Mouse (Mus musculus) cortical plate, adult 2 months (tissue): ENCODE measurements around the gene Cul5. TPM values are rescaled to one million over a fixed set of nuclear protein-coding genes. Genes with fewer than 3 reads are reported as not detected.

Experiments used
- H3K27ac ChIP-seq: fragments of 200-500 bp; 2 replicates; pipeline ENCODE4 v1.5.1; 2012; ENCODE audit warnings: low read length, control low read depth, inconsistent platforms; ENCODE audit not compliant: insufficient read depth
- H3K4me1 ChIP-seq: fragments of 200-500 bp; 2 replicates; pipeline ENCODE4 v1.6.1; 2011; ENCODE audit warnings: low read length; ENCODE audit not compliant: control insufficient read depth, insufficient read depth
- H3K4me3 ChIP-seq: fragments of 200-500 bp; 2 replicates; pipeline ENCODE4 v1.5.1; 2011; ENCODE audit warnings: mild to moderate bottlenecking, low read length, control low read depth; ENCODE audit not compliant: insufficient read depth
- CTCF ChIP-seq: fragments of 200-500 bp; IDR thresholded peaks from 2 replicates; pipeline ENCODE4 v1.5.1; 2011; ENCODE audit warnings: mild to moderate bottlenecking, control low read depth, low read length; ENCODE audit not compliant: insufficient read depth; ENCODE audit errors: extremely low read depth
- POLR2A ChIP-seq: fragments of 200-500 bp; IDR thresholded peaks from 2 replicates; pipeline ENCODE4 v1.6.1; 2011; ENCODE audit warnings: mild to moderate bottlenecking, low read length, control low read depth; ENCODE audit not compliant: insufficient read depth; ENCODE audit errors: extremely low read depth
- polyA plus RNA-seq: library from polyadenylated mRNA; depleted of rRNA; stranded (reverse); fragments of >200 nt; gene quantifications from 2 replicates; pipeline ENCODE4 v1.2.3, GENCODE M21; 2012

Gene Cul5
- polyA plus RNA-seq, 1 experiment, result 20.3 TPM

GRCm38 (mm10) chr9:53609306-53609967 lies 60.4 kb downstream of the Cul5 start:
- Histone ChIP-seq H3K4me1 (no peaks in the 10 kb centered on the region; the same call in 1 of the 2 replicates), H3K4me3 (peak overlapping the region; percentile 77), H3K27ac (peak overlapping the region; percentile 53; the same call in 1 of the 2 replicates)
- TF ChIP-seq POLR2A (no peak), CTCF (no peak)

- TF ChIP-seq POLR2A (no peak), CTCF (no peak)
- peaks cover 4% of the 10 kb centered on the region for H3K4me1 ChIP-seq
- no peak overlapping the region for H3K27ac ChIP-seq
- no peak overlapping the region for H3K4me3 ChIP-seq
These were observed 62.0 kb downstream of the Cul5 start for GRCm38 (mm10) chr9:53607816-53608215.

GRCm38 (mm10) chr9:53607192-53607591 lies 62.6 kb downstream of the Cul5 start:
- peaks cover 4% of the 10 kb centered on the region for H3K4me1 ChIP-seq
- no peak for TF ChIP-seq CTCF
- no peak for TF ChIP-seq POLR2A
- H3K27ac ChIP-seq, result no peak overlapping the region
- H3K4me3 ChIP-seq, result no peak overlapping the region

- Histone ChIP-seq H3K4me3 (no peak overlapping the region), H3K27ac (no peak overlapping the region), H3K4me1 (peaks cover 5% of the 10 kb centered on the region)
- TF ChIP-seq CTCF (no peak), POLR2A (no peak)
These were observed 64.9 kb downstream of the Cul5 start for GRCm38 (mm10) chr9:53604954-53605353.

GRCm38 (mm10) chr9:53603849-53604248 lies 66.0 kb downstream of the Cul5 start:
- Histone ChIP-seq H3K4me1 (peaks cover 5% of the 10 kb centered on the region), H3K4me3 (no peak overlapping the region), H3K27ac (no peak overlapping the region)
- TF ChIP-seq CTCF (no peak), POLR2A (no peak)

- Histone ChIP-seq H3K4me1 (peaks cover 5% of the 10 kb centered on the region), H3K27ac (no peak overlapping the region), H3K4me3 (no peak overlapping the region)
- TF ChIP-seq POLR2A (no peak), CTCF (no peak)
These were observed 66.4 kb downstream of the Cul5 start for GRCm38 (mm10) chr9:53603384-53603783.

GRCm38 (mm10) chr9:53601541-53601940 lies 68.3 kb downstream of the Cul5 start:
- Histone ChIP-seq H3K27ac (no peak overlapping the region), H3K4me1 (peaks cover 5% of the 10 kb centered on the region), H3K4me3 (no peak overlapping the region)
- TF ChIP-seq POLR2A, result no peak
- TF ChIP-seq CTCF, result no peak

- TF ChIP-seq CTCF (no peak), POLR2A (no peak)
- Histone ChIP-seq H3K4me1 (peaks cover 2% of the 10 kb centered on the region), H3K27ac (no peak overlapping the region), H3K4me3 (no peak overlapping the region)
These were observed 71.2 kb downstream of the Cul5 start for GRCm38 (mm10) chr9:53598631-53599030.

- H3K27ac ChIP-seq, result no peak overlapping the region
- TF ChIP-seq POLR2A (no peak), CTCF (no peak)
- peaks cover 1% of the 10 kb centered on the region; the same call in 1 of the 2 replicates for H3K4me1 ChIP-seq
- H3K4me3 ChIP-seq, result no peak overlapping the region
These were observed 72.7 kb downstream of the Cul5 start for GRCm38 (mm10) chr9:53596971-53597600.

- no peaks in the 10 kb centered on the region for H3K4me1 ChIP-seq
- TF ChIP-seq CTCF (peak; percentile 62), POLR2A (no peak)
- no peak overlapping the region for H3K4me3 ChIP-seq
- no peak overlapping the region for H3K27ac ChIP-seq
These were observed 75.0 kb downstream of the Cul5 start for GRCm38 (mm10) chr9:53594764-53595163.

GRCm38 (mm10) chr9:53581870-53582269 lies 87.9 kb downstream of the Cul5 start:
- Histone ChIP-seq H3K27ac (no peak overlapping the region), H3K4me3 (no peak overlapping the region), H3K4me1 (no peaks in the 10 kb centered on the region)
- TF ChIP-seq POLR2A (no peak), CTCF (no peak)
